Mouse (Mus musculus) midbrain, postnatal 0 days (tissue): ENCODE measurements at regions not wholly inside any gene's neighbourhood (a gene's known extent, or its start where the extent isn't known, plus 50 kb on each side); places are given as distances from the start of the nearest gene placed in this dataset.

Experiments
- ATAC-seq: fragments of 200-750 bp; cut with Nextera tagmentation; 2 replicates; pipeline ENCODE4 v1.8.0; 2017; ENCODE audit warnings: moderate number of reproducible peaks, mild to moderate bottlenecking, moderate TSS enrichment, moderate library complexity; ENCODE audit not compliant: low FRiP score
- DNase-seq: peaks from one replicate; pipeline ENCODE4 v3.0.0-alpha.2; 2015; ENCODE audit warnings: low spot score
- H3K27ac ChIP-seq: fragments of 300-500 bp; sonication (generic); 2 replicates; pipeline ENCODE4 v1.5.1; 2014; ENCODE audit warnings: low read depth, mild to moderate bottlenecking, low read length, mixed read lengths
- H3K27me3 ChIP-seq: fragments of 300-500 bp; sonication (generic); 2 replicates; pipeline ENCODE4 v1.6.1; 2014; ENCODE audit warnings: low read length, control low read depth, mixed read lengths; ENCODE audit not compliant: insufficient read depth
- H3K36me3 ChIP-seq: fragments of 300-500 bp; sonication (generic); 2 replicates; pipeline ENCODE4 v1.6.1; 2014; ENCODE audit warnings: low read length, control low read depth, mixed read lengths; ENCODE audit not compliant: insufficient read depth
- H3K4me1 ChIP-seq: fragments of 300-500 bp; sonication (generic); 2 replicates; pipeline ENCODE4 v1.6.1; 2014; ENCODE audit warnings: mild to moderate bottlenecking, control low read depth, antibody characterized with exemption, low read length, mixed read lengths; ENCODE audit not compliant: insufficient read depth
- H3K4me2 ChIP-seq: fragments of 300-500 bp; sonication (generic); 2 replicates; pipeline ENCODE4 v1.6.1; 2014; ENCODE audit warnings: low read depth, mild to moderate bottlenecking, low read length, mixed read lengths; ENCODE audit not compliant: poor library complexity, severe bottlenecking
- H3K4me3 ChIP-seq: fragments of 300-500 bp; sonication (generic); 2 replicates; pipeline ENCODE4 v1.5.1; 2014; ENCODE audit warnings: low read depth, mild to moderate bottlenecking, low read length, moderate library complexity
- H3K9ac ChIP-seq: fragments of 300-500 bp; sonication (generic); replicated peaks from 2 replicates; pipeline ENCODE4 v1.6.1; 2014; ENCODE audit warnings: mild to moderate bottlenecking, low read length, moderate library complexity, mixed read lengths; ENCODE audit not compliant: poor library complexity, severe bottlenecking
- H3K9me3 ChIP-seq: fragments of 300-500 bp; sonication (generic); 2 replicates; pipeline ENCODE4 v1.6.1; 2016; ENCODE audit warnings: low read length, control low read depth
- CTCF ChIP-seq: IDR thresholded peaks from 2 replicates; pipeline ENCODE4 v1.5.1; 2016; ENCODE audit warnings: antibody characterized with exemption, mild to moderate bottlenecking
- WGBS: fragments of 180-500 bp; shearing (Covaris S2); extraction: QIAGEN DNeasy Blood & Tissue Kit; methylation state at CpG from one replicate; pipeline ENCODE4 v1.1.7; 2014; 5-methylcytosine and 5-hydroxymethylcytosine counted together

DNA sequence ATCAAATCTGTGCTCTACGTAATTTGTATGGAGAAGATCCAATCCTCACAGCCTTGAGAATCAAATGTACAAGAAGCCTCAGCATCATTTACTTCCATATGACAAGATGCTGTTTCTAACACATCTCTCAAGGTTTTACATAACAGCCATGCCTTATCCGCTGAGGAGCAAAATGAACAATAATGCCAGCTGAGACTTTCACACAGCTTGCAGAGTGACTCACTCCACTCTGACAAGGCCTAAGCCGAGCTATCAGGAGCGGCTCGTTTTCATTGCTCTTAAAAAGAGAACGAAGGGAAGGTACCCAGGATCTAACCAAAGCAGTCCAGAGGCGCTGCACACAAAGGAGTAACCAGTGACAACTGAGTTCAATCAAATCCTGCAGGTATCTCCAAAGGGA, 803.5 kb downstream of the Efna5 start:
- WGBS, result 67% methylated on average over 7 of the region's 7 CpGs
- DNase-seq, result peak; percentile 12
- no peak overlapping the region for H3K9ac ChIP-seq
- H3K36me3 ChIP-seq, result no peaks in the 10 kb centered on the region
- no peak for TF ChIP-seq CTCF
- no peak overlapping the region for H3K27ac ChIP-seq
- H3K4me1 ChIP-seq, result no peaks in the 10 kb centered on the region
- no peak overlapping the region for H3K4me2 ChIP-seq
- no peaks in the 10 kb centered on the region for H3K9me3 ChIP-seq
- H3K27me3 ChIP-seq, result no peaks in the 10 kb centered on the region
- no peak overlapping the region for H3K4me3 ChIP-seq
- ATAC-seq, result no peak

GRCm38 (mm10) chr17:62064939-62065338, 816.2 kb downstream of the Efna5 start:
- Histone ChIP-seq H3K4me1 (no peaks in the 10 kb centered on the region), H3K4me2 (no peak overlapping the region), H3K4me3 (no peak overlapping the region), H3K9me3 (no peaks in the 10 kb centered on the region), H3K36me3 (no peaks in the 10 kb centered on the region), H3K27me3 (no peaks in the 10 kb centered on the region), H3K27ac (no peak overlapping the region), H3K9ac (no peak overlapping the region)
- ATAC-seq (no peak), DNase-seq (no peak)
- 89% methylated on average over 1 of the region's 1 CpGs for WGBS
- no peak for TF ChIP-seq CTCF

DNA sequence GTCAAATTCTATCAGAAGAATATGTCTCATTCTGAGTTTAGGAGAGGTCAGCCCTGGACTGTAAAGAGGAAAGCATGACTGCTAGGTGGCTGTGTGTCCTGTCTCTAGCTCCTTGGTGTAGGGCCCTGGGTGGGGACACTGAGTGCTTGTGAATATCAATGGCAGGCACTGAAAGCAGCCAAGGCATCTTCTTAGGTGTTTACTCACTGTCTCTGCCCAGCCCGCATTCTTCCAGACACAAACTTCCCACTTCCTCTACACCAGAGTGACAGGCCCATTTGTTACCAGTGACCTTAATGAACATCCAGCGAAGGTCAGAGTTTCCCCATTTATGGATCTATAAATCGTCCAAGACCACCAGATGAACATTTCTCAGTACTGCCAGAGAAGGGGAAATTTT, 823.1 kb downstream of the Efna5 start:
- WGBS, result 86% methylated on average over 3 of the region's 3 CpGs
- DNase-seq, result no peak
- no peaks in the 10 kb centered on the region for H3K4me1 ChIP-seq
- H3K9ac ChIP-seq, result no peak overlapping the region
- no peak overlapping the region for H3K4me3 ChIP-seq
- no peaks in the 10 kb centered on the region for H3K27me3 ChIP-seq
- H3K4me2 ChIP-seq, result no peak overlapping the region
- no peaks in the 10 kb centered on the region for H3K9me3 ChIP-seq
- H3K27ac ChIP-seq, result no peak overlapping the region
- ATAC-seq, result no peak
- H3K36me3 ChIP-seq, result no peaks in the 10 kb centered on the region
- no peak for TF ChIP-seq CTCF

DNA sequence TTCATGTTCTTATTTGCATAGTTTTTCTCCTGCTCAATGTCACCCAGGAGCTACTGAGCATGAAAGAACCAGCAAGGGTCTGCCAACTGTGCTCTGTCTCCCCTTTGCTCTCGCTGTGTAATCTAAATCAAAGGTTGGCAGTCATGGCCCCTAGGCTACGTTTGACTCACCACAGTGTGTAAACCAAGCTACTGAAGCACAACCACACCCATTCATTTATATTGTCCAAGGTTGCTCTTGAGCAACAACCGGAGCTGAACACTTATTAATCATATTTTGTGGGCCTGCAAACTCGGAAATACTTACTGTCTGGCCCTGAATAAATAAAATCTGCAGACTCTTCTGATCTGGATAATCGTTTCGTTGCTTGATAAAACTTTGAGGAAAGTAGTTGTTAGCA, 826.3 kb downstream of the Efna5 start:
- no peaks in the 10 kb centered on the region for H3K9me3 ChIP-seq
- no peak for ATAC-seq
- H3K36me3 ChIP-seq, result no peaks in the 10 kb centered on the region
- no peak for TF ChIP-seq CTCF
- no peaks in the 10 kb centered on the region for H3K27me3 ChIP-seq
- no peaks in the 10 kb centered on the region for H3K4me1 ChIP-seq
- no peak for DNase-seq
- no peak overlapping the region for H3K4me3 ChIP-seq
- no peak overlapping the region for H3K27ac ChIP-seq
- H3K4me2 ChIP-seq, result no peak overlapping the region
- 62% methylated on average over 6 of the region's 6 CpGs for WGBS
- H3K9ac ChIP-seq, result no peak overlapping the region

DNA sequence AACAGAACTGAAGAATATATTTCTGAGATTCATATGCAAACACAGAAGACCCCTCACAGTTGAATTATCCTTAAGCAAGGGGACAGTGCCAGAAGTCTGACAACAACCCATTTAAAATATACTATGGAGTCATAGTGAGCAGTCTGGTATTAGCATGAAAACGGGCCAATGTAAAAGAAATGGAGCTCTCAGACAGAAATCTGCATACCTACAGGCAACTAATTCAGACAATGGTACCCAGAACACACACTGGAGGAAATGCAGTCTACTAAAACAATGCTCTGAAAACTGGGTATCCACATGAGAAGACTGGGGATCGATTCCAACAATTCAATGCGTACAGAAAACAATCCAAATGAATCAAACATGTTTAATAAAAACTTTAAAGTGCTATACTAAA, 832.1 kb downstream of the Efna5 start:
- DNase-seq (no peak), ATAC-seq (no peak)
- Histone ChIP-seq H3K4me1 (no peaks in the 10 kb centered on the region), H3K27ac (no peak overlapping the region), H3K4me2 (no peak overlapping the region), H3K36me3 (no peaks in the 10 kb centered on the region), H3K27me3 (no peaks in the 10 kb centered on the region), H3K9me3 (no peaks in the 10 kb centered on the region), H3K4me3 (no peak overlapping the region), H3K9ac (no peak overlapping the region)
- no peak for TF ChIP-seq CTCF
- 71% methylated on average over 3 of the region's 3 CpGs for WGBS

DNA sequence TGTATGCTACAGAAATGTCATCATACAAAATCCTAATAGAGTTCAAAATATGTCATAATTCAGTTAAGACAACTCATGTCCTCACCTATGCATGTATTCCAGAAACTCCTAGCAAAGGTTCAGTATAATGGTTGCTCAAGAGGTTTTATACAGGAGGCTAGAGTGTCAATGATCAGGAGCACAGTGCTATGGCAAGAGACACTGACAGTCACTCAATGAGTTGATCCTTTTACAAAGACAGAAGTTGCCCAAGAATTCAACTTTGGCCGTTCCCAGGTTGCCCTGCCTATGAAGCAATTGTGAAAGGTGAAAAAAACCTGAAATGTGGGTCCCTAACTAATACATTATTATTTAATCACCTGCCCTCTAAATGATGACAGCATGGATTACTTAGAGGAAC, 850.5 kb downstream of the Efna5 start:
- H3K9me3 ChIP-seq, result no peaks in the 10 kb centered on the region
- no peak for ATAC-seq
- no peak overlapping the region for H3K9ac ChIP-seq
- no peak overlapping the region for H3K27ac ChIP-seq
- 58% methylated on average over 1 of the region's 1 CpGs for WGBS
- TF ChIP-seq CTCF, result no peak
- H3K4me3 ChIP-seq, result no peak overlapping the region
- H3K36me3 ChIP-seq, result no peaks in the 10 kb centered on the region
- no peak for DNase-seq
- H3K27me3 ChIP-seq, result no peaks in the 10 kb centered on the region
- no peak overlapping the region for H3K4me2 ChIP-seq
- H3K4me1 ChIP-seq, result no peaks in the 10 kb centered on the region
